Comparison of ENCODE assay signal across 8 mouse cellular contexts in the genomic region with DNA sequence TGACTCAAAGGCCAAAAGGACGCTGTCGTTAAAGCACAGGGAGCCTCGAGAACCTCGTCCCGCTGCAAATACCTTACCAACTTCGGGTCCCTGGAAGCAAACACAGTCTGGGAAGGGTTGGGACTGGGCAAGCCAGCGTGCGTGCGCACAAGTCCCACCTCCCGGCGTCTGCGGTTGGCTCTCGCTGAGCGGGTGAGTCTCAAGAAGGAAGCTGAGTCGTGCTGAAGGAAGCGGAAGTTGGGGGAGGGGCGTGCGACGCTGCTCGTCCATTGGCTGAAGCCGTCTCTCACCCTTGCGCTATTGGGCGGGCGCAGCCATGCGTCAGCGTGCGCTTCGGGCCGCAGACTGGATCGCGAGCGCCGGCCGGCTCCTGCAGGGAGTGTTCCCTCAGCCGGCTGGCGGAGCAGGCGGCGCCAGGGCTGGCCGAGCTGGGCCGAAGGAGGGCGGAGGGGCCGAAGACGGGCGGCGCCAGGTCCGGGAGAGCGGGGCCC. TPM values are rescaled to one million over a fixed set of nuclear protein-coding genes. Genes with fewer than 3 reads are reported as not detected.
DNase-seq lines count a peak whose midpoint lies in the region; ATAC-seq and TF ChIP-seq lines count a peak whose summit lies in the region.

A gene (plus strand): TSS at position 366 of the 491 bp plus-strand sequence.

- H3K36me3 ChIP-seq in G1E (replicated peaks): peaks cover 12% of the 10 kb centered on the region
- no peaks in the 10 kb centered on the region for H3K36me3 ChIP-seq in forebrain, embryonic 16.5 days (ENCODE audit: control insufficient read depth, insufficient read depth)
- no peaks in the 10 kb centered on the region for H3K36me3 ChIP-seq in lung, embryonic 14.5 days (ENCODE audit: insufficient read depth)
- no peaks in the 10 kb centered on the region for H3K36me3 ChIP-seq in thymus, adult 2 months (ENCODE audit: control insufficient read depth, insufficient read depth, low read length)

- H3K9me3 ChIP-seq in G1E (replicated peaks): no peaks in the 10 kb centered on the region
- H3K9me3 ChIP-seq in forebrain, embryonic 16.5 days (ENCODE audit: control insufficient read depth, low read length): no peaks in the 10 kb centered on the region
- no peaks in the 10 kb centered on the region for H3K9me3 ChIP-seq in lung, embryonic 14.5 days (ENCODE audit: low read depth, low read length)

- peaks cover 30% of the 10 kb centered on the region for H3K4me1 ChIP-seq in G1E (ENCODE audit: insufficient read depth, low read depth, low read length)
- peaks cover 19% of the 10 kb centered on the region for H3K4me1 ChIP-seq in forebrain, embryonic 16.5 days (replicated peaks; ENCODE audit: control insufficient read depth, insufficient read depth, low read length)
- H3K4me1 ChIP-seq in lung, embryonic 14.5 days (ENCODE audit: insufficient read depth): no peaks in the 10 kb centered on the region
- peaks cover 3% of the 10 kb centered on the region for H3K4me1 ChIP-seq in olfactory bulb, adult 2 months (ENCODE audit: control insufficient read depth, insufficient read depth, low read length)
- peaks cover 5% of the 10 kb centered on the region for H3K4me1 ChIP-seq in thymus, adult 2 months (replicated peaks; ENCODE audit: control insufficient read depth, insufficient read depth, low read length)

- peak within 1 kb of the TSS; percentile 82 for H3K4me2 ChIP-seq in forebrain, embryonic 16.5 days (ENCODE audit: low read length)
- H3K4me2 ChIP-seq in lung, embryonic 14.5 days: peak within 1 kb of the TSS; percentile 69

- H3K27ac ChIP-seq in forebrain, embryonic 16.5 days (ENCODE audit: low read length): peak within 1 kb of the TSS; percentile 87
- H3K27ac ChIP-seq in layer of hippocampus, adult 2 months: peak within 1 kb of the TSS; percentile 89
- H3K27ac ChIP-seq in lung, embryonic 14.5 days (ENCODE audit: low read depth): peak within 1 kb of the TSS; percentile 90
- H3K27ac ChIP-seq in olfactory bulb, adult 2 months (ENCODE audit: insufficient read depth, low read depth, low read length): peak within 1 kb of the TSS; percentile 63
- H3K27ac ChIP-seq in thymus, adult 2 months (ENCODE audit: control insufficient read depth, insufficient read depth, low read length): peak within 1 kb of the TSS; percentile 46; the same call in 1 of the 2 replicates

- intact Hi-C loops in heart, postnatal 36 days (cut with DNase I): loop anchor here (2.0 to 5.0 kb wide), 3 partner anchors 31 to 258 kb away; a partner anchor contains a TSS

- H3K27me3 ChIP-seq in G1E (ENCODE audit: insufficient read depth, low read length): no peaks in the 10 kb centered on the region
- no peaks in the 10 kb centered on the region for H3K27me3 ChIP-seq in forebrain, embryonic 16.5 days (replicated peaks; ENCODE audit: control insufficient read depth, insufficient read depth, low read length)
- no peaks in the 10 kb centered on the region for H3K27me3 ChIP-seq in lung, embryonic 14.5 days (ENCODE audit: insufficient read depth, low read length)
- no peaks in the 10 kb centered on the region for H3K27me3 ChIP-seq in thymus, adult 2 months (ENCODE audit: control insufficient read depth, insufficient read depth, low read length)

- peak; percentile 98 for ATAC-seq in G1E (ENCODE audit: extremely low read depth, insufficient number of reproducible peaks, low FRiP score, poor library complexity, severe bottlenecking)
- ATAC-seq in forebrain, embryonic 16.5 days: peak; percentile 100
- ATAC-seq in lung, embryonic 14.5 days (ENCODE audit: insufficient read depth): peak; percentile 100

- peak within 1 kb of the TSS; percentile 78 for H3K4me3 ChIP-seq in G1E (ENCODE audit: low read depth, low read length)
- H3K4me3 ChIP-seq in forebrain, embryonic 16.5 days (replicated peaks; ENCODE audit: low read length): peak within 1 kb of the TSS; percentile 90
- H3K4me3 ChIP-seq in layer of hippocampus, adult 2 months: peak within 1 kb of the TSS; percentile 85
- peak within 1 kb of the TSS; percentile 80 for H3K4me3 ChIP-seq in lung, embryonic 14.5 days (ENCODE audit: low read depth, low read length)
- H3K4me3 ChIP-seq in olfactory bulb, adult 2 months (ENCODE audit: insufficient read depth, low read depth, low read length): peak within 1 kb of the TSS; percentile 73
- H3K4me3 ChIP-seq in thymus, adult 2 months (ENCODE audit: control insufficient read depth, insufficient read depth, low read length): peak within 1 kb of the TSS; percentile 82

- TF ChIP-seq CTCF in G1E (IDR thresholded peaks at IDR 0.05; ENCODE audit: low read depth, low read length): no peak
- peak; percentile 20 for TF ChIP-seq CTCF in layer of hippocampus, adult 2 months (conservative IDR thresholded peaks at IDR 0.05)
- no peak for TF ChIP-seq CTCF in lung, embryonic 14.5 days (IDR thresholded peaks at IDR 0.05; ENCODE audit: low read depth)
- no peak for TF ChIP-seq CTCF in olfactory bulb, adult 2 months (IDR thresholded peaks at IDR 0.05; ENCODE audit: insufficient read depth, low read depth, low read length)
- 0 out of 2 replicates have a peak, but pooled peaks have one; percentile 46 for TF ChIP-seq CTCF in thymus, adult 2 months (IDR thresholded peaks at IDR 0.05; ENCODE audit: borderline replicate concordance, control insufficient read depth, extremely low read depth, insufficient read depth, low read length, poor library complexity)

- peak; percentile 89 for TF ChIP-seq POLR2A in olfactory bulb, adult 2 months (IDR thresholded peaks at IDR 0.05; ENCODE audit: insufficient read depth, low read depth, low read length)
- peak; percentile 94 for TF ChIP-seq POLR2A in thymus, adult 2 months (IDR thresholded peaks at IDR 0.05; ENCODE audit: control insufficient read depth, extremely low read depth, insufficient read depth, low read length, poor library complexity)

- under 1% methylated on average over 44 of the region's 47 CpGs for WGBS in forebrain, embryonic 16.5 days
- WGBS in lung, embryonic 14.5 days: under 1% methylated on average over 47 of the region's 47 CpGs
- under 1% methylated on average over 44 of the region's 47 CpGs for WGBS in olfactory bulb, adult 2 months
- under 1% methylated on average over 47 of the region's 47 CpGs for WGBS in thymus, adult 2 months

- H3K9ac ChIP-seq in forebrain, embryonic 16.5 days (replicated peaks; ENCODE audit: low read depth, low read length): peak within 1 kb of the TSS; percentile 84
- peak within 1 kb of the TSS; percentile 78 for H3K9ac ChIP-seq in lung, embryonic 14.5 days

- peak; percentile 96 for DNase-seq in G1E (ENCODE audit: low spot score)
- peak; percentile 99 to 100 for DNase-seq in cerebellum, adult 18-20 months
- DNase-seq in heart, postnatal 36 days: peak; percentile 97 to 98
- peak; percentile 99 to 100 for DNase-seq in layer of hippocampus, adult 2 months (ENCODE audit: low spot score in 2 of 2)
- peak; percentile 100 for DNase-seq in lung, embryonic 14.5 days
- DNase-seq in thymus, adult 2 months: peak; percentile 96

RNA-seq across cellular contexts. Expression of the gene that starts here (rescaled TPM):
- total RNA-seq in G1E (2014; fragmentation: Nextera tagmentation): 51.5 and 54.0 TPM in 2 replicates
- total RNA-seq in G1E (2017): 37.3 and 39.1 TPM in 2 replicates
- polyA plus RNA-seq in G1E (2012): 2.8 and 4.0 TPM in 2 replicates
- polyA plus RNA-seq in forebrain, embryonic 16.5 days (2015; fragmentation: Nextera tagmentation; extraction: Ambion mirVana): 52.7 and 56.2 TPM in 2 replicates
- total RNA-seq in heart, postnatal 36 days (2021): 10 to 100 TPM; 43.4 to 45.9 TPM
- total RNA-seq in layer of hippocampus, adult 2 months (2021): 100 to 1,000 TPM; 136 to 146 TPM
- 27.0 and 29.5 TPM in 2 replicates for polyA plus RNA-seq in lung, embryonic 14.5 days (2014; fragmentation: Nextera tagmentation; extraction: Ambion mirVana)
- polyA plus RNA-seq in olfactory bulb, adult 2 months (2012; ENCODE audit: insufficient read depth, insufficient read length, low replicate concordance, missing spikeins): 28.0 and 109 TPM in 2 replicates
- polyA plus RNA-seq in thymus, adult 2 months (2012; rRNA removed): 32.0 and 33.1 TPM in 2 replicates

Comparison
In these comparisons a context has a peak if more than half of its experiments do, and no peak if none do; other contexts are left out.
1. Peak in every context shown above with its lines: DNase-seq, ATAC-seq, H3K4me3 ChIP-seq and H3K27ac ChIP-seq.
2. CTCF ChIP-seq: peak in layer of hippocampus, adult 2 months (single experiment) and thymus, adult 2 months (single experiment); none in G1E (single experiment), lung, embryonic 14.5 days (single experiment) and olfactory bulb, adult 2 months (single experiment).